Mouse (Mus musculus): Measurements from ENCODE around the gene Lman1l.

Gene Lman1l

GRCm38 (mm10) chr9:57620674-57621073, at the start of gene Lman1l:
Gene Lman1l (minus strand): TSS chr9:57620774.
- DNase-seq (ENCODE audit: low spot score in 2 of 2) = no peak

GRCm38 (mm10) chr9:57669566-57669965, 49.0 kb upstream of the Lman1l start:
- no peak for DNase-seq (ENCODE audit: low spot score in 2 of 2)

DNA sequence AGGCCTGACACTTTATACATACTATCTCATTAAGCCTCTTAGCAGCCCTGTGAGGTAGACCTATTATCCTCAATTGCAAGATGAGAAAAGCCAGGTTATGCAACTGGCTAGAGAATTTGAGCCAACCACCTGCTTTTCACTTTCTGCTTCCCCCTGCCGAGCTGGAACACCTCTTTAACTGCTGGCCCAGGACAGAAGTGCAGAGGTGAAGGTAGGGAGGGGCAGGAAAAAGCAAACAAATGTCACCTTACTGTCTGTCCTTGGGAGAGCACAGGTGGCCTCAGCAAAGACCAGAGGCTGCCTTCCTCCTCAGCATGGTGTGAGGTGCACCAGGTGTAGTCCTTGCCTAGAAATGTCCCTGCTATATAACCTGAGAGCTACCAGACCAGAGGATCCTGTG, 47.7 kb upstream of the Lman1l start:
- no peak for DNase-seq (ENCODE audit: low spot score in 2 of 2)

DNA sequence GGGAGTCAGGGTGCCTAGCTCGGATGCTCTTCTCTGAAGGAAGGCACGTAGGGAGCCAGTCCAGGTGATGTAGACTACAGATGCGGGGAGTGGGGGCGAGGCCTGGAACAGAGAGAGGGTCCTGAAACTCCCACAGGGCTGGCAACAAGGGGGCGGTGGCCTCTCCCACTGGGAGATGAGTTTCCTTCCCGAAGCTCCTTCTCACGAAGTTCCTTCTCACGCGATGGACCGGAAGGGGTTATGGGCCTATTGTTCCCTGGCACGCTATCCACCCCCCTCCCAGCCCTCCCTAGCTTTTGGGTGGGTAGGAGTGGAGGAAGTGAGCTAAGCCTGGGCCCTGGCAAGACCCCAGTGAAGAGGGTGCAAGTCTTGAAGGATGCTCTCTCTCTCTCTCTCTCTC, 47.2 kb upstream of the Lman1l start:
- no peak for DNase-seq (ENCODE audit: low spot score in 2 of 2)

- no peak for DNase-seq (ENCODE audit: low spot score in 2 of 2)
Measured at GRCm38 (mm10) chr9:57667136-57667535, 46.6 kb upstream of the Lman1l start.

GRCm38 (mm10) chr9:57666536-57666935, 46.0 kb upstream of the Lman1l start:
- DNase-seq (ENCODE audit: low spot score in 2 of 2) = no peak

DNA sequence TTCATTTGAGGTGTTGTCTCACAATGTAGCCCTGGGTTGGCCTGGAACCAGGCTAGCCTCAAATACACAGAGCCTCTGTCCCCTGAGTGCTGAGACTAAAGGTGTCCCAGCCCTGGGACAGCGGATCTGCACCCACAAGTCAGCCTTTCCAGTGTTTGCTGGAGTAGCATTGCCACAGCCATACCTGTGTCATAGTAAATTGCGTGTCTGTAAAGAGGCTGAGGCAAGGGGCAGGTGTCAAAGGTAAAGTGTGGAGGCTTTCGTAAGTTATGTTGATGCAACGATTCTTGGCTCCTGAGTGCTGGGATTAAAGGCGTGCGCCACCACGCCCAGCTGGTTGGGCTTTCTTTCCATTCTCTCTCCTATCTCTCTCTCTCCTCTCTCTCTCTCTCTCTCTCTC, 44.0 kb upstream of the Lman1l start:
- no peak for DNase-seq (ENCODE audit: low spot score in 2 of 2)

- no peak for DNase-seq (ENCODE audit: low spot score in 2 of 2)
Measured at GRCm38 (mm10) chr9:57661552-57661951, 41.0 kb upstream of the Lman1l start.

- peak in 1 of 2 experiments; percentile 63 for DNase-seq (ENCODE audit: low spot score in 2 of 2)
Measured at GRCm38 (mm10) chr9:57660501-57660900, 39.9 kb upstream of the Lman1l start.

DNA sequence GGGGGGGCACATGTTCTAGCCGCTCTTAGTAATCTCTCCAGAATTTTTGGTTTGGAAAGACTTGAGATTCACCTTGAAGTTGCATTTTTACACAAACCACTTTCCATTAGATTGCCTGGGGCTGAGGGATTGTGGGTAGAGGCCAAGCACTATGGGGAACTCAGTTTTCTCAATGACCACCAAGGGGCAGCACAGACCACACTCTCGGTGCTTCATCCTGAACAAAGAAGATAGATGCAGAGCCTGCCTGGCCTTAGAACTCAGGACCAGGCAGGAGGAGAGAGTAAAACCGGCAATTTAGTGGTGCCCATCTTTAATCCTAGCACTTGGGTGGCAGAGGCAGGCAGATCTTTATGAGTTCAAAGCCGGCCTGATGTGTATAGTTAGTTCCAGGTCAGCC, 39.2 kb upstream of the Lman1l start:
- DNase-seq (ENCODE audit: low spot score in 2 of 2) = peak; percentile 68 to 83

- DNase-seq (ENCODE audit: low spot score in 2 of 2) = no peak
Measured at GRCm38 (mm10) chr9:57658970-57659369, 38.4 kb upstream of the Lman1l start.

- DNase-seq (ENCODE audit: low spot score in 2 of 2) = no peak
Measured at GRCm38 (mm10) chr9:57657843-57658242, 37.3 kb upstream of the Lman1l start.

DNA sequence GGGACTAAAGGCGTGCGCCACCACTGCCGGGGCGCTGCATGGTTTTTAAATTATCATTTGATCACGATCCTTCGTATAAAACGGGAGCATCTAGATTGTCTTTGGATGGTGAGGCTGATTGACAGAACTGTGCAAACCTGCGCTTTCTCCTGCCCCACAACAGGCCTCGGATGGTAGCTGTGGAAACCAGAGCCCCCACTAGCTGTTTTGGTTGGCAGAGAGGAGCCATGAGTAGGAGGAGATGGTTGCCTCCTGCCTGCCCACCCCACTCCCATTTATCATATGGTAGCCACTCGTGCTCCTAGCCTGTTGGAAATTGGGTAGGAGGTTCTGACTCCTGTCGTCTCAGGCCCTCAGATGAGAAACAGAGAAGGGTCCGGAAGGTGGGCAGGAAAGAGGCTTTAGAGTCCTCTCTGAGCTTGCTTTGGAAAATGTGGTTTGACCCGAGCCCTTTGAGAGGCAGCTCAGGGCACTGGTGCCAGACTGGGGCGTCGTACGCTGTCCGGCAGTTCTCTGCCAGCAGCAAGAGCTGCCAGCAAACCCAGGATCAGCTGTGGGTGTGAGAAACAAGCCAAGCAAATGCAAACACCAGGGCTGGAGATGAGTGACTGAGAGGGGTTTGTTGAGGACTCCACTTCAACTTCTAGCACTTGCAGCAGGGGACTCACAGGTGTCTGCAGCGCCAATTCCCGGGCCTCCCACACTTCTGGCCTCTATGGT, 36.2 kb upstream of the Lman1l start:
- no peak for DNase-seq (ENCODE audit: low spot score in 2 of 2)

DNA sequence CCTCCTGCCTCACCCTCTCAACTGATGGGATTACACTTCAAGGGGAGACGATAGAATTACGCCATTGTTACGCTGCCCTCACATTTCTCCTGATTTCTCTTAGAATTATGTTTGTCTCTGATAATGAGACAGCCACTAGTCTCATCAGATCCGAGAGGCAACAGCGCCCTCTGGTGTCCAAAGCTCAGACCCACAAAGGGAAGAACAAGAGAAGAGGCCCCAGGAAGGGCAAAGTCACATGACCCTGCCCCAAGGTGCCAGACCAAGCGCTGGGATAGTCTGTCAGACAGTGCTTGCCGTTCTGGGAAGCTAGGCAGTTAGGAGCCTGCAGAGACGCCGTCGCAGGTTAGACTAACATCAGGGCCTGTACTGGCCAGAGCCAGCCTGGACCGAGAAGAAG, 35.2 kb upstream of the Lman1l start:
- DNase-seq (ENCODE audit: low spot score in 2 of 2) = peak; percentile 94 to 99

DNA sequence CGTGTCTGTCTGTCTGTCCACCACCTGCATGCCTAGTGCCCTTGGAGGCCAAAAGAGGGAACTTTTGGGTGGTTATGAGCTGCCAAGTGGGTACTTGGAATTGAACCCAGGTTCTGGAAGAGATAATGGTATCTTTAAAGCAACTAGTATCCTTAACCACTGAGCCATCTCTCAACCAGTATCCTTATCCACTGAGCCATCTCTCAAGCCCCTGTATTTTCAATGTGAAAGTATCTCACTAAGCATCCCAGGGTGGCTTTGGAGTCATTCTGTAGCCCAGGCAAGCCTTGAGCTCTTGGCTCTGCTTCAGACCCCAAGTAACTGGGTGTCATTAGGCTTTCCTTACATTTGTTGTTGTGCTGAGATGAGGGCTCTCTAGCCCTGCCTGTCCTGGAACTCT, 34.4 kb upstream of the Lman1l start:
- DNase-seq (ENCODE audit: low spot score in 2 of 2) = no peak

DNA sequence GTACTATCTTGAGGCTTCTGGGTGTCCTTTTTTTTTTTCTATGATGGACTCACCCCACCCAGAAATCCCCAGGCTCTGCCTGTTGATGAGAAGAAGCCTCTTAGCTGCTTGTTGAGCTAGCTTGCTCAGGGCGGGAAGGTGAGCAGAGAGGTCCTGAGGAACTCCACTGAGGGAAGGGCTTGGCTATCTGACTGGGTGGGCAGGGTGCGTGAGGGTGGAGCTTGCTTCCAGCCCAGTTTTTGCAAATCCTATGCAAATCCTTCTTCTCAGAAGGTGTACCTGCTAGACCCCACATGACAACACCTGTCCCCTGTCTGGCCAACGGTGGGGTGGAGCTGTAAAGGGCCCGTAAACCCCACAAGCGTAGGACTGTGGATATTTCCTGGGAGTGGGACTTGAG, 32.7 kb upstream of the Lman1l start, which contains the start of gene Csk:
Csk (minus strand) TSS at position 349 of the 400 bp plus-strand sequence.
- no peak for DNase-seq (ENCODE audit: low spot score in 2 of 2)

DNA sequence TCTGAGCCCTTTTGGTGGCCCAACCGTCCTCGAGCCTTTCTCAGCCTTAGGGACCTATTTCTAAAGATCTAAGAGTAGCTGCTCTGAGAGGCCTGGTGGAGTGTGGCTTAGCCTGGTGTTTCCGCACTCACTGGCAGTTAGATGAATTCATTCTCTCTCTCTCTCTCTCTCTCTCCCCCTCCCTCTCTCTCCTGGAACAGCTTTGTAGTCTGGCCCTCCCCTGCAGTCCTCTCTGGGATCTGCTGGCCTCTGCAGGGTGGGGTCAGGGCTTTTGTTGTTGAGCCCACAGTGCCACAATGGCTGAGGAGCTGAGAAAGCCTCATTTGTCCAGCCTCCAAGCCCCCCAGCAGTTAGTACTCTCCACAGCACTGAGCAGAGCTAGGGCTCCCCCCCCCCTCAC, 32.3 kb upstream of the Lman1l start:
- DNase-seq (ENCODE audit: low spot score in 2 of 2) = no peak

GRCm38 (mm10) chr9:57652351-57652750, 31.8 kb upstream of the Lman1l start:
- no peak for DNase-seq (ENCODE audit: low spot score in 2 of 2)

- DNase-seq (ENCODE audit: low spot score in 2 of 2) = peak; percentile 52 to 79
Measured at GRCm38 (mm10) chr9:57650786-57651311, 30.3 kb upstream of the Lman1l start.

DNA sequence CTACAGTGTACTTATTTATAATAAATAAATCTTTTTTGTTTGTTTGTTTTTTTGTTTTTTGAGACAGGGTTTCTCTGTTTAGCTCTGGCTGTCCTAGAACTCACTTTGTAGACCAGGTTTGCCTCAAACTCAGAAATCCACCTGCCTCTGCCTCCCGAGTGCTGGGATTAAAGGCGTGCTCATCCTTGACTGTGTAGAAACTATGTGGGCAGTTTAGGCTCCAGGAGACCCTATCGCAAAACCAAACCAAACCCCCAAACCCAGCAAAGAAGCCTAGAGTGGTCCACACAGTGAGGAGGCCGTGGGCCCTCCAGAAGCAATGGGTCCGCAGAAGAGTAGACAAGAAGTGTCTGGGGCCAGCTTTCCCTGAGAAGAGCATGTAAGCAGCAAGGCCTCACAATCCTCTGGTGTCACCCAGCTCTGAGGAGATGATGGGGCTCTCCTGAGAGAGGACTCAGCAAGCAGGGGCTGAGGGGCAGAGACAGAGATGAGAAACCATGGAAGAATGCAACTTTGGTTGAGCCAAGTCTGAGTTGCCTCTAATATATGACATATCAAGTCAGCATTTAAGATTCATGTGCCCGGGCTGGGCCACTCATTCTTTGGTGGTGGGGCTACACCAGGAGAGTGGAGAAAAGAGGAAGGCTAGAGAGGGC, 29.7 kb upstream of the Lman1l start:
- no peak for DNase-seq (ENCODE audit: low spot score in 2 of 2)

- no peak for DNase-seq (ENCODE audit: low spot score in 2 of 2)
Measured at GRCm38 (mm10) chr9:57647286-57648108, 26.9 kb upstream of the Lman1l start.

- DNase-seq (ENCODE audit: low spot score in 2 of 2) = peak in 1 of 2 experiments; percentile 61
Measured at GRCm38 (mm10) chr9:57646551-57647103, 26.1 kb upstream of the Lman1l start.

All from spleen, postnatal 4 days (tissue).